13 mouse cellular contexts compared by ENCODE assay signal in the genomic region with DNA sequence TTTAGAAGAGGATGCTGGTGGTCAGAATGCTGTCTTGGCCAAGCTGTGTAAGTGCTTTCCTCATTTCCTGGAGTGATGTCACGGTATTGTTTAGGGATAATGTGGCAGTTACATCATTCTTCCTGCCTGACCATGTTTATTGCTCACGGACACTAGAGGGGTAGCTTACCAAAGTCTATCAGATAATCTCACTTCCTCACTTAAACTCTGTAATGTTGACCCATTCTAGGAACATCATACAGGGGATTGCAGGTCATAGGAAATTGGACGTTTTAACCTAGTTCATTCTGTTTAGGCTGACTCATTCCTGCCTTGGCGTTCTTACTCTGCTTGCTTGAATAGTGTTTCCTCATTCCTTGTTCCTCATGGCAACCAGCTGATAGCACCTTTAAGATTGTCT.
DNase-seq lines count a peak whose midpoint lies in the region; ATAC-seq and TF ChIP-seq lines count a peak whose summit lies in the region.
"Had no signal": no experiment of that assay in that cellular context is flagged by ENCODE, and none has a peak within 500 bp of the region (broad histone marks: within the 10 kb centered on the region; RNA-seq: fewer than 3 reads in every experiment).

No protein-coding gene starts in this region.

- no peak overlapping the region for H3K4me2 ChIP-seq in lung, postnatal 0 days (replicated peaks; ENCODE audit: low read depth, low read length)
- H3K4me2 ChIP-seq in heart, embryonic 13.5 days, result no peak overlapping the region

- no peak overlapping the region for H3K4me3 ChIP-seq in lung, postnatal 0 days (ENCODE audit: low read depth, low read length)
- H3K4me3 ChIP-seq in heart, embryonic 13.5 days, result no peak overlapping the region
- H3K4me3 ChIP-seq: layer of hippocampus, adult 2 months; limb, embryonic 10.5 days had no signal

- no peaks in the 10 kb centered on the region for H3K4me1 ChIP-seq in lung, postnatal 0 days (ENCODE audit: insufficient read depth, low read depth, low read length)
- 0 out of 2 replicates have a peak, but pooled peaks cover 9% of the 10 kb centered on the region for H3K4me1 ChIP-seq in heart, embryonic 13.5 days
- H3K4me1 ChIP-seq: limb, embryonic 10.5 days had no signal

- no peak overlapping the region for H3K9ac ChIP-seq in lung, postnatal 0 days (replicated peaks; ENCODE audit: low read depth)
- no peak overlapping the region for H3K9ac ChIP-seq in heart, embryonic 13.5 days
- H3K9ac ChIP-seq: forebrain, postnatal 0 days had no signal

- no peaks in the 10 kb centered on the region for H3K36me3 ChIP-seq in lung, postnatal 0 days (ENCODE audit: insufficient read depth, low read length)
- no peaks in the 10 kb centered on the region for H3K36me3 ChIP-seq in heart, embryonic 13.5 days
- H3K36me3 ChIP-seq: G1E; limb, embryonic 10.5 days had no signal

- no peaks in the 10 kb centered on the region for H3K27me3 ChIP-seq in lung, postnatal 0 days (replicated peaks; ENCODE audit: insufficient read depth, low read length)
- H3K27me3 ChIP-seq in heart, embryonic 13.5 days (replicated peaks), result no peaks in the 10 kb centered on the region

- H3K9me3 ChIP-seq in lung, postnatal 0 days (ENCODE audit: low read length), result no peaks in the 10 kb centered on the region
- no peaks in the 10 kb centered on the region for H3K9me3 ChIP-seq in heart, embryonic 13.5 days
- H3K9me3 ChIP-seq: G1E; limb, embryonic 10.5 days had no signal

- DNase-seq in lung, postnatal 0 days (ENCODE audit: low spot score), result peak; percentile 57
- no peak for DNase-seq in lung, adult 18-20 months
- peak; percentile 32 for DNase-seq in lung, postnatal 10 days
- no peak for DNase-seq in adrenal gland, postnatal 10 days
- DNase-seq: forebrain, postnatal 0 days; kidney, adult 11 months; right cerebral cortex, postnatal 4 days had no signal

- peak; percentile 75 for TF ChIP-seq EP300 in lung, postnatal 0 days (IDR thresholded peaks at IDR 0.05)

- no peak for TF ChIP-seq CTCF in lung, postnatal 0 days (IDR thresholded peaks at IDR 0.05)

- WGBS in lung, postnatal 0 days, result 27% methylated on average over 4 of the region's 4 CpGs
- WGBS in heart, embryonic 13.5 days, result 39% methylated on average over 4 of the region's 4 CpGs

- 0 out of 2 replicates have a peak overlapping the region, but pooled peaks have one; percentile 4 for H3K27ac ChIP-seq in lung, postnatal 0 days (ENCODE audit: low read length)
- peak overlapping the region; percentile 50; the same call in 1 of the 2 replicates for H3K27ac ChIP-seq in heart, embryonic 13.5 days (replicated peaks)
- H3K27ac ChIP-seq: layer of hippocampus, adult 2 months; limb, embryonic 10.5 days had no signal

- ATAC-seq in lung, postnatal 0 days, result peak; percentile 78
- ATAC-seq in heart, embryonic 13.5 days (ENCODE audit: extremely low read depth, insufficient number of reproducible peaks, low FRiP score, low TSS enrichment), result 0 out of 2 replicates have a peak, but pooled peaks have one; percentile 42
- ATAC-seq in megakaryocyte-erythroid progenitor cell, adult 5-6 weeks (replicated peaks; ENCODE audit: low FRiP score, low TSS enrichment, poor library complexity, severe bottlenecking), result no peak
- ATAC-seq in frontal cortex, adult (ENCODE audit: low TSS enrichment), result no peak

Comparison
In these comparisons a context has a peak if more than half of its experiments do, and no peak if none do; other contexts are left out.
1. DNase-seq: peak in lung, postnatal 0 days (single experiment) and lung, postnatal 10 days (single experiment); none in lung, adult 18-20 months (0 of 2) and adrenal gland, postnatal 10 days (single experiment).
2. ATAC-seq: peak in lung, postnatal 0 days (single experiment) and heart, embryonic 13.5 days (single experiment); none in megakaryocyte-erythroid progenitor cell, adult 5-6 weeks (single experiment) and frontal cortex, adult (single experiment).